Mouse (Mus musculus) myocyte (in vitro differentiated cells): ENCODE measurements at regions not wholly inside any gene's neighbourhood (a gene's known extent, or its start where the extent isn't known, plus 50 kb on each side); places are given as distances from the start of the nearest gene placed in this dataset.
A peak's percentile ranks its signal among the peaks of the same experiment; 100 is the strongest.

Experiments
- CEBPB ChIP-seq: IDR thresholded peaks from 2 replicates; pipeline ENCODE4 v1.6.1; 2011; ENCODE audit warnings: mild to moderate bottlenecking, moderate library complexity; ENCODE audit not compliant: poor library complexity, insufficient read depth, severe bottlenecking
- E2F4 ChIP-seq: IDR thresholded peaks from one replicate; pipeline ENCODE4 v1.6.1; 2011; ENCODE audit warnings: mild to moderate bottlenecking, control low read depth, moderate library complexity; ENCODE audit not compliant: insufficient read depth
- MAX ChIP-seq: IDR thresholded peaks from one replicate; pipeline ENCODE4 v1.6.1; 2011; ENCODE audit warnings: low read depth, mild to moderate bottlenecking, control low read depth
- MYOD1 ChIP-seq, 3 experiments: IDR thresholded peaks; one replicate each; pipeline ENCODE4 v1.6.1; 2011; ENCODE audit warnings: control low read depth in 2 of 3, low read depth in 2 of 3, mild to moderate bottlenecking in 2 of 3, moderate library complexity in 1 of 3; ENCODE audit not compliant: insufficient read length in 2 of 3, control insufficient read depth in 1 of 3
- MYOG ChIP-seq, 3 experiments: IDR thresholded peaks; one replicate each; pipeline ENCODE4 v1.6.1; 2011; ENCODE audit warnings: control low read depth in 2 of 3, low read depth in 2 of 3, mild to moderate bottlenecking in 2 of 3; ENCODE audit not compliant: insufficient read length in 2 of 3, control insufficient read depth in 1 of 3, insufficient read depth in 1 of 3
- POLR2A ChIP-seq: IDR thresholded peaks from one replicate; pipeline ENCODE4 v1.6.1; 2011; ENCODE audit warnings: low read depth, mild to moderate bottlenecking, control low read depth, moderate library complexity; ENCODE audit not compliant: insufficient read length
- POLR2AphosphoS2 ChIP-seq: IDR thresholded peaks from one replicate; pipeline ENCODE4 v1.6.1; 2011; ENCODE audit warnings: low read depth, control low read depth; ENCODE audit not compliant: insufficient read length
- SRF ChIP-seq: IDR thresholded peaks from one replicate; pipeline ENCODE4 v1.6.1; 2011; ENCODE audit warnings: low read depth; ENCODE audit not compliant: control insufficient read depth, insufficient read length
- TCF12 ChIP-seq: IDR thresholded peaks from one replicate; pipeline ENCODE4 v1.6.1; 2011; ENCODE audit warnings: mild to moderate bottlenecking, control low read depth; ENCODE audit not compliant: poor library complexity, insufficient read depth, severe bottlenecking
- TCF3 ChIP-seq: IDR thresholded peaks from one replicate; pipeline ENCODE4 v1.6.1; 2011; ENCODE audit warnings: low read depth, control low read depth; ENCODE audit not compliant: insufficient read length
- USF1 ChIP-seq: IDR thresholded peaks from one replicate; pipeline ENCODE4 v1.6.1; 2011; ENCODE audit warnings: low read depth, mild to moderate bottlenecking, control low read depth, moderate library complexity

DNA sequence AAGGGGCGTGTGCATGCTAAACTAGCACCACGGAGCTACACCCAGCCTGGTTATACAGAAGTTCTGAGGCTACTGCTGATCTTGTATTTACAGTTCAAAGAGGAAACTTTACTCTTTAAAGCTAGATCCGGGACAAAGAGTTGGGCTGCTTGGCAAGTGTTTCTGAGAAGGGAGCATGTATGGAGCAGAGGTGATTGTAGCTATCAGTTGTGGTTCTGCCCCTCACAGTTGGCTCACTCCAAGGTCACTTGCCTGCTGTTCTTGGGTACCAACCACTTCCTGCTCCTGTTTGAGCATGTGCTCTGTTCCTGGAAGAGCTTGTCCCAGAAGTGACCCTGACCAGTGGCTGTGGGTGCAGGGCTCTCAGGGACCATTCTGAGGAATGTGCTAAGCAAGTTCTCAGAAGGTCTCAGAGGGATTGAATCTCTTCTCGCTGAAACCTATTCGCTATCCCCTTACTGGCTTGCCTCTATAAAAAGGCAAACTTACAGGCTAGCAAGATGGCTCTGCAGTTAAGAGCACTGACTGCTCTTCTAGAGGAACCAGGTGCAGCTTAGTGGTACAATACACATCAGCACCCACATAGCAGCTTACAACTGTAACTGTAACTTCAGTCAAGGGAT, 94.9 kb upstream of the Max start:
- no peak for TF ChIP-seq SRF
- TF ChIP-seq POLR2A, result no peak
- TF ChIP-seq POLR2AphosphoS2, result no peak
- no peak for TF ChIP-seq CEBPB
- no peak for TF ChIP-seq E2F4
- TF ChIP-seq TCF12, result no peak
- no peak for TF ChIP-seq MAX
- no peak for TF ChIP-seq USF1
- TF ChIP-seq TCF3, result no peak
- peak in 1 of 3 experiments; percentile 84 for TF ChIP-seq MYOG (IDR thresholded peaks at IDR 0.05; ENCODE audit: control insufficient read depth in 1 of 3, insufficient read depth in 1 of 3, insufficient read length in 2 of 3, low read depth in 2 of 3)
- TF ChIP-seq MYOD1 (IDR thresholded peaks at IDR 0.05; ENCODE audit: control insufficient read depth in 1 of 3, insufficient read length in 2 of 3, low read depth in 2 of 3), result peak in 2 of 3 experiments; percentile 18 to 53
